Mouse (Mus musculus) stomach, embryonic 14.5 days (tissue): ENCODE measurements around the gene Hdac9. TPM values are rescaled to one million over a fixed set of nuclear protein-coding genes. Genes with fewer than 3 reads are reported as not detected.
A peak's percentile ranks its signal among the peaks of the same experiment; 100 is the strongest.

Experiments
- ATAC-seq: fragments of 200-750 bp; cut with Nextera tagmentation; 2 replicates; pipeline ENCODE4 v1.8.0; 2017; ENCODE audit warnings: low read depth, moderate TSS enrichment; ENCODE audit not compliant: insufficient number of reproducible peaks, insufficient read depth, low FRiP score
- H3K27ac ChIP-seq: fragments of 300-500 bp; sonication (generic); 2 replicates; pipeline ENCODE4 v1.5.1; 2014; ENCODE audit warnings: mild to moderate bottlenecking, low read length, moderate library complexity, mixed read lengths
- H3K27me3 ChIP-seq: fragments of 300-500 bp; sonication (generic); 2 replicates; pipeline ENCODE4 v1.6.1; 2014; ENCODE audit warnings: low read length, control low read depth, mixed read lengths; ENCODE audit not compliant: control insufficient read depth, insufficient read depth
- H3K36me3 ChIP-seq: fragments of 300-500 bp; sonication (generic); 2 replicates; pipeline ENCODE4 v1.6.1; 2014; ENCODE audit warnings: mild to moderate bottlenecking, control low read depth, low read length, moderate library complexity, mixed read lengths; ENCODE audit not compliant: control insufficient read depth, insufficient read depth
- H3K4me1 ChIP-seq: fragments of 300-500 bp; sonication (generic); 2 replicates; pipeline ENCODE4 v1.6.1; 2014; ENCODE audit warnings: low read length, control low read depth, mixed read lengths; ENCODE audit not compliant: control insufficient read depth, insufficient read depth
- H3K4me2 ChIP-seq: fragments of 300-500 bp; sonication (generic); replicated peaks from 2 replicates; pipeline ENCODE4 v1.6.1; 2014; ENCODE audit warnings: low read depth, low read length, control low read depth
- H3K4me3 ChIP-seq: fragments of 300-500 bp; sonication (generic); 2 replicates; pipeline ENCODE4 v1.5.1; 2014; ENCODE audit warnings: low read depth, low read length, control low read depth
- H3K9ac ChIP-seq: fragments of 300-500 bp; sonication (generic); replicated peaks from 2 replicates; pipeline ENCODE4 v1.6.1; 2014; ENCODE audit warnings: low read depth, mild to moderate bottlenecking, control low read depth, low read length, moderate library complexity, mixed read lengths
- H3K9me3 ChIP-seq: fragments of 300-500 bp; sonication (generic); 2 replicates; pipeline ENCODE4 v1.6.1; 2016; ENCODE audit warnings: low read depth, low read length, control low read depth; ENCODE audit not compliant: control insufficient read depth
- WGBS: fragments of 180-500 bp; shearing (Covaris S2); extraction: QIAGEN DNeasy Blood & Tissue Kit; methylation state at CpG from one replicate; pipeline ENCODE4 v1.1.7; 2014; 5-methylcytosine and 5-hydroxymethylcytosine counted together
- polyA plus RNA-seq: library from polyadenylated mRNA; unstranded; fragments of >200 nt; fragmentation: Nextera tagmentation; extraction: Ambion mirVana; gene quantifications from 2 replicates; pipeline ENCODE4 v1.2.1, GENCODE M21; 2014

Hdac9 gene
- polyA plus RNA-seq, 1 experiment from 2014 or later: 6.9 TPM

- no peak for ATAC-seq
- Histone ChIP-seq H3K9ac (no peak overlapping the region), H3K27ac (no peak overlapping the region), H3K27me3 (no peaks in the 10 kb centered on the region), H3K4me1 (no peaks in the 10 kb centered on the region), H3K4me2 (no peak overlapping the region), H3K9me3 (no peaks in the 10 kb centered on the region), H3K36me3 (no peaks in the 10 kb centered on the region), H3K4me3 (no peak overlapping the region)
Observed at GRCm38 (mm10) chr12:34801752-34802151, 115.1 kb downstream of the Hdac9 start.

GRCm38 (mm10) chr12:34797389-34797788 is 119.5 kb downstream of the Hdac9 start:
- no peaks in the 10 kb centered on the region for H3K27me3 ChIP-seq
- no peak overlapping the region for H3K9ac ChIP-seq
- H3K27ac ChIP-seq: no peak overlapping the region
- H3K4me2 ChIP-seq: no peak overlapping the region
- ATAC-seq: no peak
- H3K9me3 ChIP-seq: no peaks in the 10 kb centered on the region
- 68% methylated on average over 2 of the region's 2 CpGs for WGBS
- H3K4me3 ChIP-seq: no peak overlapping the region
- peaks cover 3% of the 10 kb centered on the region; the same call in 1 of the 2 replicates for H3K4me1 ChIP-seq
- no peaks in the 10 kb centered on the region for H3K36me3 ChIP-seq

- Histone ChIP-seq H3K9ac (no peak overlapping the region), H3K4me1 (peaks cover 9% of the 10 kb centered on the region; the same call in 1 of the 2 replicates), H3K27ac (no peak overlapping the region), H3K4me2 (no peak overlapping the region), H3K4me3 (no peak overlapping the region), H3K9me3 (no peaks in the 10 kb centered on the region), H3K36me3 (no peaks in the 10 kb centered on the region), H3K27me3 (no peaks in the 10 kb centered on the region)
- 45% methylated on average over 4 of the region's 4 CpGs for WGBS
- ATAC-seq: no peak
Observed at GRCm38 (mm10) chr12:34795487-34795886, 121.4 kb downstream of the Hdac9 start.

GRCm38 (mm10) chr12:34792113-34792452 is 124.8 kb downstream of the Hdac9 start:
- Histone ChIP-seq H3K9me3 (no peaks in the 10 kb centered on the region), H3K4me2 (no peak overlapping the region), H3K27ac (peak overlapping the region; percentile 71), H3K27me3 (no peaks in the 10 kb centered on the region), H3K9ac (no peak overlapping the region), H3K4me3 (no peak overlapping the region), H3K4me1 (peaks cover 9% of the 10 kb centered on the region; the same call in 1 of the 2 replicates), H3K36me3 (no peaks in the 10 kb centered on the region)
- 24% methylated on average over 3 of the region's 3 CpGs for WGBS
- ATAC-seq: no peak

GRCm38 (mm10) chr12:34791213-34792112 is 125.4 kb downstream of the Hdac9 start:
- Histone ChIP-seq H3K27ac (0 out of 2 replicates have a peak overlapping the region, but pooled peaks have one; percentile 44), H3K9me3 (no peaks in the 10 kb centered on the region), H3K36me3 (no peaks in the 10 kb centered on the region), H3K4me3 (no peak overlapping the region), H3K27me3 (no peaks in the 10 kb centered on the region), H3K4me2 (no peak overlapping the region), H3K9ac (no peak overlapping the region), H3K4me1 (peaks cover 9% of the 10 kb centered on the region; the same call in 1 of the 2 replicates)
- WGBS: 69% methylated on average over 10 of the region's 10 CpGs
- ATAC-seq: no peak

- Histone ChIP-seq H3K36me3 (no peaks in the 10 kb centered on the region), H3K9me3 (no peaks in the 10 kb centered on the region), H3K4me1 (peaks cover 5% of the 10 kb centered on the region; the same call in 1 of the 2 replicates), H3K27ac (no peak overlapping the region), H3K9ac (no peak overlapping the region), H3K4me3 (no peak overlapping the region), H3K27me3 (no peaks in the 10 kb centered on the region), H3K4me2 (no peak overlapping the region)
- no peak for ATAC-seq
- WGBS: 81% methylated on average over 10 of the region's 10 CpGs
Observed at GRCm38 (mm10) chr12:34789031-34789982, 127.6 kb downstream of the Hdac9 start.

- ATAC-seq: no peak
Observed at GRCm38 (mm10) chr12:34787380-34787779, 129.5 kb downstream of the Hdac9 start.

GRCm38 (mm10) chr12:34783574-34783973 is 133.3 kb downstream of the Hdac9 start:
- no peaks in the 10 kb centered on the region for H3K27me3 ChIP-seq
- no peak overlapping the region for H3K4me2 ChIP-seq
- no peaks in the 10 kb centered on the region for H3K9me3 ChIP-seq
- H3K36me3 ChIP-seq: no peaks in the 10 kb centered on the region
- H3K27ac ChIP-seq: no peak overlapping the region
- no peak for ATAC-seq
- no peaks in the 10 kb centered on the region for H3K4me1 ChIP-seq
- WGBS: 86% methylated on average over 6 of the region's 6 CpGs
- H3K4me3 ChIP-seq: no peak overlapping the region
- H3K9ac ChIP-seq: no peak overlapping the region

More at GRCm38 (mm10) chr12:34787380-34787779, 129.5 kb downstream of the Hdac9 start:
- Histone ChIP-seq H3K4me2 (no peak overlapping the region), H3K4me1 (peaks cover 5% of the 10 kb centered on the region; the same call in 1 of the 2 replicates), H3K4me3 (no peak overlapping the region), H3K9ac (no peak overlapping the region), H3K36me3 (no peaks in the 10 kb centered on the region), H3K27ac (no peak overlapping the region), H3K9me3 (no peaks in the 10 kb centered on the region), H3K27me3 (no peaks in the 10 kb centered on the region)
